Mouse (Mus musculus) liver, embryonic 14 days (tissue): Measurements from ENCODE around the gene Mip. TPM values are rescaled to one million over a fixed set of nuclear protein-coding genes. Genes with fewer than 3 reads are reported as not detected.

Experiments used
- polyA plus RNA-seq: library from polyadenylated mRNA; depleted of rRNA; stranded (reverse); fragments of >200 nt; gene quantifications from 2 replicates; pipeline ENCODE4 v1.2.3, GENCODE M21; 2012; rRNA removed

Mip gene
- polyA plus RNA-seq = 0.02 TPM in 2 replicates

DNA sequence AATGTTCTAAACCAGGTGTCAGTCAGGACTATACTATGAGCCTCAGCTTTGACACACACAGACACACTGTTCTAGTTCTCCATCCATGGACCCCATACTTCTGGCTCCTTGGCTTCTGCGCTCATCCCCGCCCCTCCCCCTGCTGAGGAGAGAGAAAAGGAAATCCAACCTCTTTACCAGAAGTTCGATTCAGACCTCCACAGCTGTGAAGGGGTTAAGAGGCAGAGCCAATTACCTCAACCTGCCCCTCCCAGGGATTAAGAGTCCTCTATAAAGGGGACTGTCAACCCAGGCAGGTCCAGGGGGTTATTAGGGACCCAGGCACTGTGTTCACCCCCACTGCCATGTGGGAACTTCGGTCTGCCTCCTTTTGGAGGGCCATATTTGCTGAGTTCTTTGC, at the start of gene Mip:
Gene Mip, plus strand, starts transcription at position 301 of the 400 bp plus-strand sequence.

DNA sequence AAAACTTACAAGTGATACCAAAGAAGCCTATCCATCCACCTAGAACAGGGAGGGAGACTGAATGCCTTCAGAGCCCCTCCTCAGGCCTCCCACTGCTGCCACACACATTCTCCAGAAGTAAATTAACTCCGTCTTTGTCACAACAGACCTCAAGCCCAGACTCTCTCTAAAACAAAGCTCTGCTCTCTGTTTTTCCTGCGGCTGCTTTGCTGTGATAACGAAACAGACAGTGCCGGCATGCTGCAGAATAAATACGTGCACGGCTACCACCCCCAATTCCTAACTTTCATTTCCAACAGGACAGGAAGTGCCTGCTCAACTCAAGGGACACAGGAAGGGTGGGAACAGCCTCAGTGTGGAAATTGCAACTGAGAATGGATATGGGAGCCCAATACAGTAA, 45.6 kb upstream of the Mip start, which contains the start of gene Rbms2:
Gene Rbms2, minus strand, starts transcription at position 309 of the 400 bp plus-strand sequence.

DNA sequence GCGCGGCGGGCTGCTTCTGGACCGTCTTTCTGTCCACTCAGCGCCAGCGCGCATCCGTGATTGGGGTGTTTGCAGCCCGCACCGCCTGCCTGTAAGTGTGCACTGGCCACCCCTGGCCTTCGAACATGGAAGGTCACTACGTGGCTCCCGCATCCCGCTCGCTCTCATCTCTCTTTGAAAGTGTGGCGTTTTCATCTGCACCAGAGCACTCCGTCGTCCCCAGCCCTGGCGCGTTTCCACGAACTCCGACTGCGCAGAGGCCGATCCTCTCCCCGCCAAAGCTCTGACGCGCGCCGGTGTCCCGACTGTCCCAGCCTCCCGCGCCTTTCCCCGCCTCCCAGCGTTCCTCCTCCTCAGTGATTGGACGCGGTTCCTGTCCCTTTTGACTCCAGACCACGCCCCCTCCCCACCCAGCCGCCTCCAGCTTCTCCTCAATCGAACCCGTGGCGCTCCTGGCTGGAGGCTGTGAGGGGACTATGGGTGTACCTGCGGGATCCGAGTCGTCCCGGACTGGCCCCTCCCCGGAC, 31.6 kb upstream of the Mip start, which contains the start of gene Gls2:
Gene Gls2, plus strand, starts transcription at position 434 of the 527 bp plus-strand sequence.

DNA sequence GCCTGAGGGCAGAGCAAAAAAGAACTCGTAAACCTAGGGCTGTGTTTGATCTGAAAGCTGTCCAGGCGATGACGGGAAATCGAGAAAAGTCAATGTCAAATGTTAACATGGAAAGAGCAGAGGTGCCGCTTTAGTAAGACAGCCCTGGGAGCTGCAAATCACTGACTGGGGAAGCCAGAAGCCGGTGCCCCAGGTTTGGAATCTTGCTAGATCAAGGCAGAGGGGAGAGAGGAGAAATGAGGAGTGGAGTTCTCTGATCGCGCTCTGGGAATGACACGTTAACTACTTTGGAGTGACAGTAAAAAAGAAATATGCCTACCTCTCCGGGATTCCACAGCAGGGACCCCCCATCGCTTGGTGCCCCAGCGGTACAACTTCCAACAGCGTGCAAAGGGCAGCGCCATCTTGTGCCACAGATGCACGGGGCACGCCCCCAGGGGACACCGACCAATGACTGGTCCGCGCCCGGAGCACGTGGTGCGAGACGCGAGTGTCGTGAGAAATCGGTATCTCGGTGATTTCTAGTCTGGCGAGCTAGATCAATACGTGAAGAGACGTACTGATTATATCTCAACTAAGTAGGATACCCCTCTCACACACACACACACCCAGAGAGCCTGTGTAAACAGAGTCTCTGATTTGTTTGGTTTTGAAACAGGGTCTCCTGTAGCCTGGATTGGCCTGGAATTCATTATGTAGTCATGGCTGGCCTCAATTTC, 14.1 kb upstream of the Mip start, which contains the start of gene Spryd4:
Gene Spryd4, minus strand, starts transcription at position 418 of the 719 bp plus-strand sequence.

DNA sequence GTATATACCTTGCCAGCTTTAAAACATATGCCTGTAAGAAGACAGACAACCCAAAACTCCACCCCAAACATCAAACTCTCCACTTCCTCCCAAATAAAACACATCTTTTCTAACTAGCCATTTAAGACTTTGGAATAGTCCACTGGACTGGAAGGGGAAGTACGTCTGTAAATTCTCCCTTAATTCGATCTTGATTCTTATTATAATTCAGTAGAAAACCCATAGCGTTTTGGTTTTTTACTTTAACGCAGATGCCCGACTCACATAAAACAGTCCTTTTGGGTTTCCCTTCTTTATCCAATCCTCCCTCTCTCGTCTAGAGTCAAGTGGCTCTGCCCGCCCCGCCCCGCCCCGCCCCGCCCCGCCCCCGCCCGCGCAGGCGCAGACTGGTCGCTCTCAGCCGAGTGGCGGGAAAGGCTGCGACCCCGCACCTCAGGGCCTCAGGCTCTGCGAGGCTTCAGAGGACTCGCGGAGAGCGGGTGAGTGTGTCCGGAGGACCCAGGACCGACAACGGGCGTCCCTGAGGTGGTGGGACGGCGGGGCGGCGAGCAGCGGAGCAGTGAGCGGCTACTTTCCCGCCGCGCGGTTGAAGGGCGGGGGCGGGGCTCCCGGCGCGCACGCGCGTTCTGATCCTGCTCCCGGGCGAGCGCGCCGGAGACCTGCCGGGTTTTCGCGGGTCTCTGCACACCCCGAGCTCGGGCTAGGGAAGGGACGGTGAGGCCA, 6.2 kb downstream of the Mip start, which contains the start of gene Timeless:
Gene Timeless, plus strand, starts transcription at position 369 of the 723 bp plus-strand sequence.

DNA sequence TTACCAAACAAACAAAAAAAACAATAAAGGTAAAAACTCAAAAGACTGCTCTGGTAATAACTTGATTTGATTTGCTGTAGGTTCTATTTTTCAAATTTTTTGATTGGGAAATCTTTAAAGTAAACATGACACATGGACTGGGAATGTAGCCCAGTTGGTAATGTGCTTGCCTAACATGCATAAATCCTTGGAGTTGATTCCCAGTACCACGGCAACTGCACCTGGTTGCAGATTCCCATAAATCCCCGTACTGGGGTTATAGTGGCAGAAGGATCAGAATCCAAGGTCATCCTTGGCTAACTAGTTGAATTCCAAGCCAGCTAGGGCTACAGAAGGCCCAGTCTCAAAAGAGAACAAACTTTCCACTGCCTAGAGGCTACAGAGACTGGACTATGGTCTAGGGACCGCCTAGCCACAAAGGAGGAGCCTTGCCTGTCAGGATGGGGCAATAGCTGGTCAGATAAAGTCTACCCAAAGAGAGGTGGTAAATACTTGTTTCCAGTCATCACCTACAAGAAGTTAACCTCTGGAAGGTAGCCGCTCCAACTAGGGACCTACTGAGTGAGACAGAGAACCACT, 28.1 kb downstream of the Mip start, which contains the start of gene Apon:
Gene Apon, plus strand, starts transcription at position 420 of the 579 bp plus-strand sequence.

DNA sequence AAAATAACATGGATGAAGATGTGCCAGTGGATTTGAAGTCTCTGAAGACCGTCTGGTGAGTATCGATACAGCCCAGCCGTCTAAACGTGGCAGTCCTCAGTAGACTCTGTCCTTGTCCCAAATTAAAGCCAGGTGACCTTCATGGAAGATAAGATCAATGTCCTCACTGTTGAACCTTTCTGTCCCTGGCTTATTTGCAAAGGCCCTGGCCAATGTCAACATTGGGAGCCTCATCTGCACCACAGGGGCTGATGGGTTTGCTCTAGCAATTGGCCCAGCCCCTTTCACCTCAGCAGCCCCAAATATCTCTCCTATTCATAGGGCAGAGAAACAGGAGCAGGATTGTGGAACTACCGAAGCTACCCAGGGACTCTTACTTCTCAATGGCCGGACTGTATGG, 42.7 kb downstream of the Mip start, which contains the start of gene Apof:
Gene Apof, plus strand, starts transcription at position 301 of the 400 bp plus-strand sequence.

DNA sequence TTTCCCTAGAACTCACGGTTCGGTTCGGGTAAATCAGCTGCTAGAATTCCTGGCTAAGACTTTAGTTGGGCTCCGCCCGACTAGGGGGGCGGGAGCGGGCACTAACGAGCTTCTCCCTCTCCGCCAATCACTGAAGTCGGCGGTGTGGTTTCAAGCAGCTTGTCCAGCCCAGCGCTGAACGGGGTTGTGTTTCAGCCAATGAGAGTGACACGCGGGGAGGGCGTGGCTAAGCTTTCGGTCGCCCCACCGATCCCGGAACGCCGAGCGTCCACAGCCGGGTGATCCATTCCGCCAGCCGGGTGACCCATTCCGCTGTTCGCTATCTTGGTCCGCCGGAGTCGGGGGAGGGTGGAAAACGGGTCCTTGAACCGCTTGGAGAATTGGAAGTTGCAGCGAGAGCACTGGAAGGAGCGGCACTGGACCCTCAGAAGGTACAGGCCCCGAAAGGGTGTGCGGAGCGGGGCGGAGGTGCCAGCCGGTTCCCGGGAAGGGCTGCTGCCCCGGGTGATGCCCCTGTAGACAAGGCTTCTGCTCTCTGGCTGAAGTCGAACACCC, 44.7 kb downstream of the Mip start, which contains the start of gene Stat2:
Gene Stat2, plus strand, starts transcription at position 273 of the 555 bp plus-strand sequence.

Other genes starting within 250 kb of the Mip start
- gene Hsd17b6, start 218.2 kb upstream of the Mip start, polyA plus RNA-seq = 0.10 TPM in 1 of 2 replicates, not detected in the other
- gene Prim1, start 210.7 kb upstream of the Mip start, polyA plus RNA-seq = 45.2 and 51.2 TPM in 2 replicates
- gene Naca, start 190.3 kb upstream of the Mip start, polyA plus RNA-seq = 343 and 396 TPM in 2 replicates
- 45.9 and 53.1 TPM in 2 replicates for gene Ptges3, start 166.9 kb upstream of the Mip start, polyA plus RNA-seq
- gene Atp5b, start 142.6 kb upstream of the Mip start, polyA plus RNA-seq = 942 and 1,051 TPM in 2 replicates
- 9.0 and 10.6 TPM in 2 replicates for gene Baz2a, start 134.3 kb upstream of the Mip start, polyA plus RNA-seq
- 10.2 and 10.3 TPM in 2 replicates for gene Rbms2, start 45.5 kb upstream of the Mip start, polyA plus RNA-seq
- 4.7 and 5.8 TPM in 2 replicates for gene Gls2, start 31.4 kb upstream of the Mip start, polyA plus RNA-seq
- 11.3 and 14.6 TPM in 2 replicates for gene Spryd4, start 14.0 kb upstream of the Mip start, polyA plus RNA-seq
- 11.7 and 14.6 TPM in 2 replicates for gene Timeless, start 6.2 kb downstream of the Mip start, polyA plus RNA-seq
- gene Apon, start 28.3 kb downstream of the Mip start, polyA plus RNA-seq = 0.76 and 0.77 TPM in 2 replicates
- gene Apof, start 42.8 kb downstream of the Mip start, polyA plus RNA-seq = 55.6 and 67.0 TPM in 2 replicates
- gene Stat2, start 44.7 kb downstream of the Mip start, polyA plus RNA-seq = 6.0 and 7.8 TPM in 2 replicates
- gene Il23a, start 72.9 kb downstream of the Mip start, polyA plus RNA-seq = 0.05 and 0.07 TPM in 2 replicates
- 11.6 and 14.5 TPM in 2 replicates for gene Pan2, start 77.5 kb downstream of the Mip start, polyA plus RNA-seq
- gene Cnpy2, start 96.6 kb downstream of the Mip start, polyA plus RNA-seq = 40.1 and 42.6 TPM in 2 replicates
- gene Cs, start 111.9 kb downstream of the Mip start, polyA plus RNA-seq = 77.6 and 86.0 TPM in 2 replicates
- 6.3 and 7.8 TPM in 2 replicates for gene Coq10a, start 143.2 kb downstream of the Mip start, polyA plus RNA-seq
- gene Ankrd52, start 151.3 kb downstream of the Mip start, polyA plus RNA-seq = 6.6 and 7.5 TPM in 2 replicates
- 27.1 and 33.4 TPM in 2 replicates for gene Slc39a5, start 175.4 kb downstream of the Mip start, polyA plus RNA-seq
- gene Nabp2, start 185.7 kb downstream of the Mip start, polyA plus RNA-seq = 23.4 and 25.4 TPM in 2 replicates
- gene Rnf41, start 185.8 kb downstream of the Mip start, polyA plus RNA-seq = 5.3 and 6.0 TPM in 2 replicates
- gene Smarcc2, start 233.4 kb downstream of the Mip start, polyA plus RNA-seq = 29.4 and 31.2 TPM in 2 replicates